Mouse (Mus musculus) testis, adult 2 months (tissue): ENCODE measurements at regions not wholly inside any gene's neighbourhood (a gene's known extent, or its start where the extent isn't known, plus 50 kb on each side); places are given as distances from the start of the nearest gene placed in this dataset.

ENCODE experiments used
- CTCF ChIP-seq: fragments of 200-500 bp; IDR thresholded peaks from 2 replicates; pipeline ENCODE4 v1.5.1; 2012; ENCODE audit warnings: low read depth, mild to moderate bottlenecking, inconsistent platforms, low read length, moderate library complexity; ENCODE audit not compliant: control insufficient read depth, insufficient read depth, insufficient replicate concordance
- POLR2A ChIP-seq: fragments of 200-500 bp; IDR thresholded peaks from 2 replicates; pipeline ENCODE4 v1.6.1; 2012; ENCODE audit warnings: low read depth, mild to moderate bottlenecking, inconsistent platforms, low read length, moderate library complexity; ENCODE audit not compliant: control insufficient read depth

GRCm38 (mm10) chr12:92302951-92303591 is 454.1 kb upstream of the Sel1l start:
- TF ChIP-seq CTCF, result peak; percentile 36; the same call in 1 of the 2 replicates
- TF ChIP-seq POLR2A, result no peak
